Mouse (Mus musculus) G1E (cell line): ENCODE results near the gene Fastkd1.

Experiments used
- CTCF ChIP-seq: IDR thresholded peaks from 2 replicates; pipeline ENCODE4 v1.5.1; 2012; ENCODE audit warnings: low read depth, low read length, inconsistent platforms, mixed read lengths
- GATA1 ChIP-seq: IDR thresholded peaks from 2 replicates; pipeline ENCODE4 v1.6.1; 2012; ENCODE audit warnings: borderline replicate concordance, low read length, inconsistent platforms, mixed read lengths
- POLR2AphosphoS5 ChIP-seq: IDR thresholded peaks from 2 replicates; pipeline ENCODE4 v1.6.1; 2012; ENCODE audit warnings: low read depth, low read length, inconsistent platforms; ENCODE audit not compliant: insufficient replicate concordance
- TAL1 ChIP-seq: conservative IDR thresholded peaks from 2 replicates; pipeline ENCODE4 v1.6.1; 2012; ENCODE audit warnings: low read depth, low read length, inconsistent platforms, mixed read lengths

DNA sequence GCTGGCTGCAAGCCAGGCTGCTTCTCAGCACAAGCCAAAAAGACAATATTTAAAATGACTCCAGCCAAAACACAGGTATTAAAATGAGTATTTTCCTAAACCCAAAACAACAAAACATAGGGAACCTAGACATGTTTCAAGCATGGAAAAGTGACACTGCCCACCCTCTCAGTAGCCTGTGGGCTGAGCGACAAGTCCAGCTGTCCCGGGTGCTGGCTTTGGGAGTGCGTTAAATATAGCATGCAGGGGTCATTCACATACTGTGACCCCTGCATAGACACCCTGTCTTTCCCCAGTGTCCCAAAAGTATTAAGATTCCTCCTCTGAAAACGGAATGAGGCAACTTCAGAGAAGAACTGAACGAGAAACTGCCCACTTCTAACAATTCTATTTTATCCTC is 39.6 kb downstream of the Fastkd1 start:
- TF ChIP-seq CTCF (no peak), TAL1 (no peak), GATA1 (no peak), POLR2AphosphoS5 (no peak)
